Mouse (Mus musculus) urinary bladder, postnatal 4 days (tissue): ENCODE results near the gene Gm39115.
"Not testable (repeated sequence)": the region's sequence is repeated elsewhere in the genome, so short reads cannot be mapped to it uniquely, and the experiment has no call there.

Experiments
- DNase-seq, 2 experiments: peaks; one replicate each; pipeline ENCODE4 v3.0.0; 2021 to 2022; ENCODE audit warnings: low spot score in 2 of 2

Gm39115 gene

DNA sequence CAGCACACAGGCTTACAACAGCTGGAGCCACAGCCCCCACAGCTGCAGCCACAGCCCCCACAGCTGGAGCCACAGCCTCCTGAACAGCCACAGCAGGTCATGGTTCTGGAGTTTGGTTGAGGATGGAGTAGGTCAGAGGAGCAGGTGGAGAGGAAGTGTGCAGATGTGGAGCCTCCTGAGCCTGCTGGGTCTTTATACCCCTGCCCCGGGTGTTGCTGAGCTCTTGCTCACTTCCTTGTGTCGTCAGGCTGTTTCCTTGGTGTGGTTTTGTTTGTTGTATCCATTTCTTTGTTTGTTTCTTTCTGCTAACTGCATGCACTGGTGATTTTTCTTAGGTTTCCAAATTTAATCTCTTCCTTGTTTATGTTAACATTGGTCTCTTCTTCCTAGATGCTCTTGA, at the start of gene Gm39115:
Gene Gm39115 (minus strand): TSS at position 101 of the 400 bp plus-strand sequence.
- DNase-seq: not testable (repeated sequence)

DNA sequence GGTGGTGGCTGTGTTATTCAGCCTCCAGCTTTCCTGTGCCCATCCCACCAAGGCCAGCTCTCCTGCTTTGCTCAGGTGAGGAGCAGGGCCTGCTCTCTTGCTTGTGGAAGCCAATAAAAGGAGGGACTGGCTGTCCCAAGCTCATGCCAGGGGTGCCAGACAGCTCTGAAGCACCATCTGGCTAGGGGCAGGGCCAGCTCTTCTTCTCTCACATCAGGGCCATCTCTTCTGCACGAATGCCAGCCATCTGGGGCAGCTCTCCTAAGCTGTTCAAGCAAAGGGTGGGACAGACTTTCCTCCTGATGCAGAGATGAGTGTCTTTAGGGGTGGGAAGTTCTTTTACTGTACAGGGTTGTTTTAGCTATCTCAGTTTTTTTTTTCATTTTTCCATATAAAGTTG, 45.2 kb upstream of the Gm39115 start:
- DNase-seq: no peak

DNA sequence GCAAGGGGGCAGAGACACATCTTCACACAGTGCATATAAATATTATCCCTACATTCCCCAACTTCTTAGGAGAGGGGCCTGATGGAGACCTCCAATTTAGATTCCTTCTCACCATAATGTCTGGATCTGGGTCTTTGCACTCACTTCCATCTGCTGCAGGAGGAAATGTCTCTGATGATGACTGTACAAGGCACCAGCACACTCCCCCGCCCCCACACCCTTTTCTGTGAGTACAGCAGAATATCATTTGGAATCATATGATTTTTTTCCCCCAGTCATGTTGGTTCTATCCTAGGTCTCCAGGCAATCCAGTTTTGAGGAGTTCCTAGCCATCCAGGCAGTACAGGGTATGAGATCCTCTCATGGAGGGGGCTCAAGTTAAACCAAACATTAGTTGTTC, 42.9 kb upstream of the Gm39115 start:
- DNase-seq: no peak

DNA sequence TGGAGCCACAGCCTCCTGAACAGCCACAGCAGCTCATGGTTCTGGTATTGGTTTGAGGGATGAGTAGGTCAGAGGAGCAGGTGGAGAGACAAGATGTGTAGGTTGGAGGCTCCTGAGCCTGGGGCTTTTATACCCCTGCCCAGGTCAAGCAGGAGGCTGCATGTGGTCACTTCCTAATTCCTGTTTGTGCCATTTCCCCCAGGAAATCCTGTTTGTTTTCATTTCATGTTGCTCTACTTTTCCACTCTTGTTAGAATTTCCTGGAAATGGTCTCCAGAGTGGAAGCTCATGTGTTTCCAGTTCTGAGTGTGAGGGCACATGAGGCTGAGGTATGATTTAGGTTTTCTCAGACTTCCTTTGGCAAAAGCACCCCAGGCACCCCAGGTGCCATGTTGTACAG, 40.1 kb upstream of the Gm39115 start, which contains the start of gene Krtap5-2:
Gene Krtap5-2 (minus strand): TSS at position 101 of the 400 bp plus-strand sequence.
- DNase-seq: not testable (repeated sequence)

DNA sequence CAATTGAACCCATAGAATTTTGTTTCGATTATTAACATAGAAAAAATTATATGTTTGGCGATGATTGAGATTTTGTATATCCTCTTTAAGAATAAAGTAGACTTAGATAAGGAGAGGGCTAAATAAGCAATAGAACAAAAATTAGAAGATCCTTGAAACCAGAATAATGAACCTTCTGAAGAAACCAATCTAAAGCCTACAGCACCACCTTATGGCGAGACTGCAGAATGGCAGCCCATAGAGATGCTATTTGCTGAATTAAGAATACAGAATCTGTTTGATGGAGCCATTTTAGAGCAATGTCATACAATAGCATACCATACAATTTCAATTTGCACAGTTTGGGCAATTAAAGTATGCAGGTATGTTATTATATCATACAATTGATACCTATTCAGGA, 34.0 kb upstream of the Gm39115 start:
- no peak for DNase-seq

DNA sequence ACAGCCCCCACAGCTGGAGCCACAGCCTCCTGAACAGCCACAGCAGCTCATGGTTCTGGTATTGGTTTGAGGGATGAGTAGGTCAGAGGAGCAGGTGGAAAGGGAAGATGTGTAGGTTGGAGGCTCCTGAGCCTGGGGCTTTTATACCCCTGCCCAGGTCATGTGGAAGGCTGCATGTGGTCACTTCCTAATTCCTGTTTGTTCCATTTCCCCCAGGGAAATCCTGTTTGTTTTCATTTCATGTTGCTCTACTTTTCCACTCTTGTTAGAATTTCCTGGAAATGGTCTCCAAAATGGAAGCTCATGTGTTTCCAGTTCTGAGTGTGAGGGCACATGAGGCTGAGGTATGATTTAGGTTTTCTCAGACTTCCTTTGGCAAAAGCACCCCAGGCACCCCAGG, 29.8 kb upstream of the Gm39115 start, which contains the start of gene Gm4553:
Gene Gm4553 (minus strand): TSS at position 101 of the 400 bp plus-strand sequence.
- DNase-seq: peak in 1 of 2 experiments; percentile 25

DNA sequence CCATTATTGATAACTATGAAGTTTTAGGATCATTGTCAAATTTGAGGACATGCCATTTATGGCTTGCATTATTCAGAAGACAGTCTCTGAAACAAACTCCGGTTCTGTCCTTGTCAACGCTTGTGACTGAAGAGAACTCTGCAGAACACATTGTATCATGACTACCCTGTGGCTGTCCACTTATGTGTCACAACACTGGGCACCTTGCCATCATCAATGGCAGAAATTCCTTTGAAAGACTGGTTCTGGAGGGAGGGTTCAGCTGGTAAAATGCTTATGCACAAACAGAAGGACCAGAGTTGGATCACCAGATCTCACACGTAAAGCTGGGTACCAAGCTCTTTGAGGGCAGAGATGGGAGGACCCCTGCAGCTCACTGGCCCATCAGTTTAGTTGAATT, 23.5 kb upstream of the Gm39115 start:
- no peak for DNase-seq

DNA sequence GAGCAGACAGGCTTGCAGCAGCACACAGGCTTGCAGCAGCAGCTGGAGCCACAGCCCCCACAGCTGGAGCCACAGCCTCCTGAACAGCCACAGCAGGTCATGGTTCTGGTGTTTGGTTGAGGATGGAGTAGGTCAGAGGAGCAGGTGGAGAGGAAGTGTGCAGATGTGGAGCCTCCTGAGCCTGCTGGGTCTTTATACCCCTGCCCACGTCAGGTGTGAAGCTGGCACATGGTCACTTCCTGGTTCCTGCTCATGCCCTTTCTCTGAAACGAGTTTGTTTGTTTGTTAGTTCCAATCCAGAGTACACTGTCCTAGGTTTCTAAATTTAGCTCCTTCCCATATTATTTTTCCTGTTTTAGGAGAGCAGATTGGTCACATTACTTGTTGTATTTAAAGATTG, 21.2 kb upstream of the Gm39115 start, which contains the start of gene Gm29735:
Gene Gm29735 (minus strand): TSS at position 101 of the 400 bp plus-strand sequence.
- DNase-seq: not testable (repeated sequence)

DNA sequence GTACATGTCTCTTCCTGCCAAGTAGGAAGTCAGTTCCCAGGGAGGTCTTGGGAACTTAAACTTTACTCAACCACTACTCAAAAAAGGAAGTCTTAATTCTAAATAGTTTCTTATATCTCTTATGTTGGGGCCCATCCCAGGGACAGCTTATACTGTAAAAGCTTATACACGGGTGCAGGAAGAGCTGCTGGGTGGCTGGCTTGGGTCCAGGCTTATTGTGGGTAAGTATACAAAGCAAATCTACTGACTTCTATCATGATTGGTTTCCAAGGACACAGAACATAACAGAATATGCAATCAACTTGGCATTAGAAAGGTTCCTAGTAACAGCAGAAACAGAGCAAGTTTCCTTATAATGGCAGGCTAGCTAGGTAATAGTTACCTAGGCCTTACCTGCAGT, 19.5 kb upstream of the Gm39115 start:
- DNase-seq: no peak

DNA sequence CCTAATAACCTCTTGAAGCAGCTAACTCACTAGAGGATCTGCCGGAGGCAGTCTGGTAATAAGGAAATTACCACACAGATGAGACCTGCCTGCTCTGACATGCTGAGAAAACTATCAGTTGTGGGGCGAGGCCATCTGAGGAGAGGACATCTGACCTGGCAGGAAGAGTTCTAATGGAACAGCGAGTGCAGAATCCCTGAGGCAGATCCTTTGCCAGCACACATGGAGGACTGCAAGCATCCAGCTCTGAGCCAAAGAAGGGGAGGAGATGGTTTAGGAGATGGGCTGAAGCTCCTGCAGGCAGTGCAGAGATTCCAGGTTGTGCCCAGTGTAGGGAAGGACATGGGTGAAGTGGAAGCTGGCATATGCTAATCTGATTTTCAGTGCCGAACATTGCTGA, 16.4 kb upstream of the Gm39115 start:
- DNase-seq: no peak

DNA sequence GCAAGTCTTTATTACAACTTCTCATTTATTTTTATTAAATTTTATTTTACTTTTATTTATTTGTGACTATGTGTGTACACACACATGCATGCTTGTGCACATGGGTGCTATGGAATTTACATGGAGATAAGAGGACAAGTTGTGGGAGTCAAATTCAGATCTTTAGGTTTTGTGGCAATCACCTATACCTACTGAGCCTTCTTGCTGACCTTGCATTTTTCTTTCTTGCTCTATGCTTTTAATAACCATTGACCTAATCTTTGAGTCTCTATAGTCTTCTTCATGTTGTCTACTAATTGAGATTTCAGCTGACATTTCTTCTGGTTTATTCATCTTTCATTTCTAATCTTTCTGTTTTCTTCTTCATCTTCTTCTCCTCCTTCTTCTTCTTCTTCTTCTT, 12.8 kb upstream of the Gm39115 start:
- no peak for DNase-seq

DNA sequence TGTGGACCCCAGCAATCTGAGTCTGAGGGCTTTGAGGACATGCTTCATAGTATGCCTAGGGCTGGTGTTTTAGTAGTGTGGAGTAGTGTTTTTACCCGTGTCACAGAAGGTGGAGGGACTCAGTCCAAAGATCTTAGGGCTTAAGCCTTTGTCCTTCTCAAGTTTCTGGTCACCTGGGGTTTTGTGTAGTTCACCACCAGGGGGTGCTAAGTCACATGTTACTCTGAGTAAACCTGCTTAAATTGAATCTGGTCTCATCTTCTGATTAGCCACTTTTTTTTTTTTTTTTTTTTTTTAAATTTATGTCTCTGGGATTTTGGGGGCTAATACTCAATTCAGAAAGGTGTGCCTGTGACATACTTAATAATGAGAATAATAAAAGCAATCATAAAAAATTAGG, 10.2 kb upstream of the Gm39115 start:
- DNase-seq: no peak

DNA sequence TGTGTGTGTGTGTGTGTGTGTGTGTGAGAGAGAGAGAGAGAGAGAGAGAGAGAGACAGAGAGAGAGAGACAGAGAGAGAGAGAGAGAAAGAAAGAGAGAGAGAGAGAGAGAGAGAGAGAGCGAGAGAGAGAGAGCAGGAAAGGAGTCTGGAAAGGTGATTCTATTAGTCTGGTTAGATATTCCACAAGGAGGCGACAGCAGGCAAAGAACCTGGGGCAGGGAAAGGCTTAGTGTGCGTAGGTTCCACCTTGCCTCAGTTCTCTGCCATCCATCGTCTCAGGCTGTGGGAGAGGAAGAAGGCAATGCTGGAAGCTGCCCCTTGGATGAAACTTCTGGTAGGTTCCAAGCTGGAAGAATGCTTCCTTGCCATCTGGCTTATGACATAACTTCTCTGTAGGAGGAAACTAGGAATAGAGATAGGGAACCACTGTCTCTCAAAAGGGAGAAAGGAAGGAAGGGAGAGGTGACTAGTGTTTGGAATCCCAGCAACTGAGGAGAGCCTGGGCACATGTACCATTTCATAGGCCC, 9.6 kb upstream of the Gm39115 start:
- no peak for DNase-seq

DNA sequence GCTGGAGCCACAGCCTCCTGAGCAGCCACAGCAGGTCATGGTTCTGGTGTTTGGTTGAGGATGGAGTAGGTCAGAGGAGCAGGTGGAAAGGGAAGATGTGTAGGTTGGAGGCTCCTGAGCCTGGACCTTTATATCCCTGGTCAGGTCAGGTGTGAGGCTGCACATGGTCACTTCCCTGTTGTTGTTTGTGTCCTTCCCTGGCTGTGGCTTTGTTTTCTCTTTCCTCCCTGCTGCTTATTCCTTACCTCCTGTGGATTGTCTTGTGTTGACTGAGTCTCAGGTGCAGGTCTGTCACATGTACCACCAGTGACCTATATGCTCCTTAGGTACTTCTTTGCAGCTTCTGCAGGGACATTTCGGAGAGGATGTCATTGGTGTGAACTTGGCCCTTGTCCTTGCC, 8.7 kb upstream of the Gm39115 start, which contains the start of gene Gm45337:
Gene Gm45337 (minus strand): TSS at position 101 of the 400 bp plus-strand sequence.
- DNase-seq: no peak

DNA sequence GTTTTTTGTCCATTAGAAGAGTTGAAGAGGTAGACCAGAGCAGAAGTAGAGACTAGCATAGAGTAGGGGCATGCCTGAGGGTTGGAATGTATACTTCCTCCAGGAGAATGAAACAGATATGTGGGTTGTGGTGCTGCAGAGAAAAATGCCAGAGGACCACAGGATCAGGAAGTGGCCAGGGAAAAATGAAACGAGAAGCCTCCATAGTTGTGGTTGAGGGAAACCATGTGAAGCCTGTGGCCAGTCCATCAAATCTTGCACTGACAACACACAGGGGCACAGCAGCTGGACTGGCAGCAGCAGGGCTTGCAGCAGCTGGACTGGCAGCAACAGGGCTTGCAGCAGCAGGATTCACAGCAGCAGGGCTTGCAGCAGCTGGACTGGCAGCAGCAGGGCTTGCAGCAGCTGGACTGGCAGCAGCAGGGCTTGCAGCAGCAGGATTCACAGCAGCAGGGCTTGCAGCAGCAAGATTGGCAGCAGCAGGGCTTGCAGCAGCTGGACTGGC, 7.7 kb upstream of the Gm39115 start:
- DNase-seq: not testable (repeated sequence)

DNA sequence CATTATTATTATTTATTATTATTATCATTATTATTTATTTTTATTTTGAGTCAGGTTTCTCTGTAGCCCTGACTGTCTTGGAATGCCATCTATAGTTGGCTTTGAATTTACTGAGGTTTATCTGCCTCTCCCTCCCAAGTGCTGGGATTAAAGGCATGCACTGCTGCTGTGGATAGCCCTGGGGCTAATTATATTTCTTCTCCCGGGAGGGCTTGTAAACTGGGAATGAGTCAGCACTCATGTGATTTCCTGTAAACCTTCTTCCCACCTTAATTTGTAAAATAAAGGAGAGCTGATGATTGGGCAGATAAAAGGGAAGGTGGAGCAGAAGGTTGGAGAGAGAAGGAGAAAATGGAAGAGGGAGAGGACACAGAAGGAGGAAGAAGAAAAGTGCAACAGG, 4.9 kb upstream of the Gm39115 start:
- DNase-seq: no peak

DNA sequence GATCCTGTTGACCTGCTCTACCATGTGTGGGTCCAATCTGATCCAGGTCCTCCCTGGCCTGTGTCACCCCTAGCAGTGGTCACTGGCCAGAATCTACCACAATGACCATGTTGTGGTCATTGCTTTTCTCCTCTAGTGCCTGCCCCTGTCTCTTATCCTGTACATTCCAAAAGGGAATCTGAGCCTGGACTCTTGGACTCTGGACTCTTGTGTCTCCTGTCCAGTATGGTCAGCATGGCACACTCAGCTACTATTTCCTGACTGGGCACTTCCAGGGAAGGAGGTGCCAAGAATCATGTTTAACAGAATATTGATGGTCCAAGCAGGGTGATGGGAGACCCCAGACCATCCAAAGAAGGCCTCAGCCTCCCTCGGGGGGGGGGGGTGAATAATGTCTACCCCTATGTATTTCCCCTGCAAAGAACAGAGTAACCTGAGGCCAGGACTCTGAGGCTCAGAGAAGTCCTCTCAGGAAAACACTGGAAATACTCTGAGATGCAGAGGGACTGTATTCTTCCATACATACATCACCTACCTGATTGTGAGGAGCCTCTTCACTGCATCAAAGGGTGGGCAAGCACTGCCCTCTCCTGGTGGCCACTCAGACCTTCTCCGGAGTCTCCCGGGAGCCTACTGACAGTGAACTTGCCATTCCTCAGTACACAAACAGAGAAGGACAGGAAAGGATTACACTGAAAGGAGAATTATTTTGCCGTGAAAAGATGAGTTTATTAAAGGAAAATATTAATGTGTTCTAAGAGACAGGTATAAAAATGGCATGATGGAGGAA, 1.4 kb downstream of the Gm39115 start:
- DNase-seq: no peak

DNA sequence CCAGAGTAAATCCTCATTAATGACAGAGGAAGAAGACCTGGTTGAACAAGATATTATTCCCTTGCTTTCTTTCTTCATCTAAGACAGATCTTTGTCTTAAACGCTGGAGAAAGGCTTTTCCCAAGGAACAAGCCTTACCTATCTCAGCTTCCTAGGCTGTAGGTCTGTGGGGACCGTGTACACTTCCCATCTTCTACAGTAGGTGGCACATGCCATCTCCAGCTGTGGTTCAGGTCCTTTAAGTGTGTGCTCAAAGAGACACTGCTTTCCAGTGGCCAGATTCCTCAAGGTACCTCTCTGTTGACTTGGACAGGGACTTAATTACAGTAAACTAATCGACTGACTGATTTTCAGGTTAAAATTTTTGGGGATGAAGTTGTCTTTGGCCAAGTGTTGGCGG, 7.0 kb downstream of the Gm39115 start:
- DNase-seq: no peak

DNA sequence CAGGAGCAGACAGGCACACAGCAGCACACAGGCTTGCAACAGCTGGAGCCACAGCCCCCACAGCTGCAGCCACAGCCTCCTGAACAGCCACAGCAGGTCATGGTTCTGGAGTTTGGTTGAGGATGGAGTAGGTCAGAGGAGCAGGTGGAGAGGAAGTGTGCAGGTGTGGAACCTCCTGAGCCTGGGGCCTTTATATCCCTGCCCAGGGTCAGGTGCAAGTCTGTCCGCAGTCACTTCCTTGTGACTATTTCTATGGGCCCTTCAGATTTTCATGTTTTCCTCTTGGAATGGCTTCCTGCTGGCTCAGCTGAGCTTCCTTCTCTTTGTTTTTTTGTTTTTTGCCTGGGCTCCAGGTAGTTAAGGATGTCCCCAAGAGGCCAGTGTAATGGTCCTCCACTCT, 15.2 kb downstream of the Gm39115 start, which contains the start of gene Gm45618:
Gene Gm45618 (minus strand): TSS at position 101 of the 400 bp plus-strand sequence.
- not testable (repeated sequence) for DNase-seq

DNA sequence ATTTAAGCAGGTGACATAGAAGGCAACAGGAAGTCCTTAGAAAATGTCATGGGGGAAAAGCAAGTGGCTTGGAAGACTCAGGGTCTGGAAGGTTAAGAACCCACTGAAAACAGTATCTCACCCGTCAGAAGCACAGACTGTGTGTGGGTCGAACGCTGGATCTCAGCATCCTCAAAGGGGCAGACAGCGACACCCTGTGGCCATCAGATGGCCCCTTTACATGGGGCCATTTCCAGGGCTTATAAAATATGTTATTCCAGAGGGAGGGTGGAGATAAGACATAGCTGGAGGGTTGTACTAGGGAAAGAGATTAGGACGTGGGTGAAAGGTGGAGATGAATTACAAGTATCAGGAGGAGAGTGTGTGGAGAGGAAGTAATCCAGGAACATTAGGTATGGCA, 16.2 kb downstream of the Gm39115 start:
- DNase-seq: no peak

DNA sequence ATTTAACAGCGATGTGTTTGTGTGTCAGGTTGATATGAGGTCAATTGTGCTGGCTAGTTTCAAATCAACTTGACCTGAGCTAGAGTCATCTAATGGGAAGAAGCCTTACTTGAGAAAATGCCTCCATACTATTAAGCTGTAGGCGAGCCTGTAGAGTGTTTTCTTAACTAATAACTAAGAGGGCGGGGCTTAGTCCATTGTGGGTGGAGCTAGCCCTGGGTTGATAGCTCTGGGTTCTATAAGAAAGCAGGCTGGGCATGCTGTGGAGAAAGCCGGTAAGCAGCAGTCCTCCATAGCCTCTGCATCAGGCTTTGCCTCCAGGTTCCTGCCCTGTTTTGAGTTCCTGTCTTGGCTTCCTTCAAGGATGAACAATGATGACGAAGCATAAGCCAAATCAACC, 31.1 kb downstream of the Gm39115 start:
- DNase-seq: no peak

DNA sequence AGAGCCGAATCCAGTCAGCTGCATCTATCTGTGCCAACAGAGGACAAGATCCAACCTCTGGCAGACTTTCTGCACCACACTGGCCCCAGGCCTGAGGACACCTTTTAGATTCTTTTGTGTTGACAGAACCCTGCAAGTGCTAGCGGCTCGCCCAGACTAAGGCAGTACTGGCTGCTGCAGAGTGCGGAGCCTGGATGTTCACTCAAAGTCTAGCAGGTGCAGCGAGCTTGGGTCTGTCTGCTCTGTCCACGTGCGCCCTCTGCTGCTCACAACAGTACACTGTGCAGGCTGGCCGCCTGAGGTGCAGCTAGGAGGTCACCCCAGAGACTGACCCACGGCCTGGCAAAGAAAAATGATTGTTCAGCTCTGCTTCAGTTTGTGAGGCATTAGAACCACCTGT, 38.1 kb downstream of the Gm39115 start:
- peak; percentile 51 to 80 for DNase-seq

DNA sequence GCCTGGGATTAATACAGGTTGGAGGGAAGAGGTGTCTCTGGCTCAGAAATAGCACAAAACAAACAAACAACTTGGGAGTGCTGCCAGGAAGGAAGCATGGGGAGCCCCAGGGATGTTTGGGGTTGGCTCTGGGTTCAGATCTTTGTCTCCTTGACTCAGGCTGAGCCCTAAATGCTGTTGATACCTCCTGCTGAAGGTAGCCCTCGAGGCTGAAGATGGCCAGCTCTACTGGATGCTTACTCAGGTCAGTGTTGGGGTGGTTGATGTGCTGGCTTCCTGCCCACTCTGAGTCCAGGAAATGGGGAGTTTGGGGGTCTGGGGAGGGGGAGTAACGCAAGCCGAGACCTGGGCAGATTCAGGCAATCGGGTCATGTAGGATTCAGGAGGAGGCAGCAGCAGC, 39.1 kb downstream of the Gm39115 start:
- DNase-seq: no peak
